Comparison of ENCODE assay signal across 8 mouse cellular contexts in the genomic region with DNA sequence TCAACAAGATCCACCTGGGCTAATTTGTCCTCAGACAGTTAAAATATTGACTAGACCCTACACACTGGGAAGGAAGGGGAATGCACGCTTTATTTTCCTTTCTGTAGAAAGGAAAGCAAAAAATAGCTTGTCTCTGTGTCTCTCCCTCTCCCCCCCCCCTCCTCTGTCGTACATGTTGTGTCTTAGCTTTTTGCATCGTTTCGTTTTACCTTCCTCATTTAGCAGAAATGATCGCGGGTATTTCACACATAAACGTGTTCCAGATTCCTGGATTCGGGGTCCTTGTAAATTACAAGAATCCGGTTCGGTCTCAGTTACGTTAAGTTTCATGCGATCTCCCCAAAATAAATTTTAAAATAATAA. TPM values are rescaled to one million over a fixed set of nuclear protein-coding genes. Genes with fewer than 3 reads are reported as not detected.
A peak's percentile ranks its signal among the peaks of the same experiment; 100 is the strongest.
DNase-seq lines count a peak whose midpoint lies in the region; ATAC-seq lines count a peak whose summit lies in the region.

No protein-coding gene starts in this region.

- H3K4me2 ChIP-seq in heart, embryonic 13.5 days = peak overlapping the region; percentile 95
- peak overlapping the region; percentile 95 for H3K4me2 ChIP-seq in hindbrain, embryonic 16.5 days (ENCODE audit: low read length)

- H3K36me3 ChIP-seq in heart, embryonic 13.5 days = peaks cover 4% of the 10 kb centered on the region; the same call in 1 of the 2 replicates
- H3K36me3 ChIP-seq in hindbrain, embryonic 16.5 days (ENCODE audit: control insufficient read depth, insufficient read depth, low read length) = no peaks in the 10 kb centered on the region

- WGBS in heart, embryonic 13.5 days = 0% methylated on average over 12 of the region's 12 CpGs
- 0% methylated on average over 12 of the region's 12 CpGs for WGBS in hindbrain, embryonic 16.5 days

- peak overlapping the region; percentile 99 for H3K27ac ChIP-seq in heart, embryonic 13.5 days (replicated peaks)
- H3K27ac ChIP-seq in hindbrain, embryonic 16.5 days (ENCODE audit: low read depth, low read length) = peak overlapping the region; percentile 96

- no peak for DNase-seq in heart, postnatal 4 days
- peak; percentile 50 to 52 for DNase-seq in B cell, adult 2 months
- peak; percentile 30 for DNase-seq in brain, adult 2 months (ENCODE audit: low read depth, low spot score)
- peak; percentile 70 for DNase-seq in naive thymus-derived CD4-positive, alpha-beta T cell, adult 2 months (ENCODE audit: low read depth)
- DNase-seq in right cerebral cortex, postnatal 4 days = no peak
- no peak for DNase-seq in frontal cortex, postnatal 14 days (ENCODE audit: low spot score in 2 of 2)

- ATAC-seq in heart, embryonic 13.5 days (ENCODE audit: extremely low read depth, insufficient number of reproducible peaks, low FRiP score, low TSS enrichment) = no peak
- ATAC-seq in hindbrain, embryonic 16.5 days = no peak

- peak overlapping the region; percentile 98 for H3K9ac ChIP-seq in heart, embryonic 13.5 days
- peak overlapping the region; percentile 89 for H3K9ac ChIP-seq in hindbrain, embryonic 16.5 days (ENCODE audit: low read depth, low read length)

- peaks cover 12% of the 10 kb centered on the region for H3K4me1 ChIP-seq in heart, embryonic 13.5 days
- H3K4me1 ChIP-seq in hindbrain, embryonic 16.5 days (ENCODE audit: control insufficient read depth, insufficient read depth, low read depth, low read length) = peaks cover 3% of the 10 kb centered on the region

- H3K27me3 ChIP-seq in heart, embryonic 13.5 days (replicated peaks) = no peaks in the 10 kb centered on the region
- H3K27me3 ChIP-seq in hindbrain, embryonic 16.5 days (replicated peaks; ENCODE audit: control insufficient read depth, insufficient read depth, low read length) = no peaks in the 10 kb centered on the region

- peak overlapping the region; percentile 97 for H3K4me3 ChIP-seq in heart, embryonic 13.5 days
- peak overlapping the region; percentile 83 for H3K4me3 ChIP-seq in hindbrain, embryonic 16.5 days (ENCODE audit: low read length)

- no peaks in the 10 kb centered on the region for H3K9me3 ChIP-seq in heart, embryonic 13.5 days
- H3K9me3 ChIP-seq in hindbrain, embryonic 16.5 days (ENCODE audit: control insufficient read depth, low read length) = no peaks in the 10 kb centered on the region

RNA-seq across cellular contexts. Expression of a gene that starts 1.7 kb away (rescaled TPM):
- 32.0 and 35.8 TPM in 2 replicates for polyA plus RNA-seq in heart, embryonic 13.5 days (2015; fragmentation: Nextera tagmentation; extraction: Ambion mirVana)
- 10 to 100 TPM; 20.0 to 20.6 TPM for total RNA-seq in heart, postnatal 4 days (2021)
- 20.2 and 20.3 TPM in 2 replicates for polyA plus RNA-seq in hindbrain, embryonic 16.5 days (2015; fragmentation: Nextera tagmentation; extraction: Ambion mirVana)

Comparison
In these comparisons a context has a peak if more than half of its experiments do, and no peak if none do; other contexts are left out.
1. DNase-seq: peak in B cell, adult 2 months (2 of 2), brain, adult 2 months (single experiment) and naive thymus-derived CD4-positive, alpha-beta T cell, adult 2 months (single experiment); none in heart, postnatal 4 days (single experiment), right cerebral cortex, postnatal 4 days (single experiment) and frontal cortex, postnatal 14 days (0 of 2).